Mouse (Mus musculus): Measurements from ENCODE around the gene Ssna1.
A peak's percentile ranks its signal among the peaks of the same experiment; 100 is the strongest.

Ssna1 gene

DNA sequence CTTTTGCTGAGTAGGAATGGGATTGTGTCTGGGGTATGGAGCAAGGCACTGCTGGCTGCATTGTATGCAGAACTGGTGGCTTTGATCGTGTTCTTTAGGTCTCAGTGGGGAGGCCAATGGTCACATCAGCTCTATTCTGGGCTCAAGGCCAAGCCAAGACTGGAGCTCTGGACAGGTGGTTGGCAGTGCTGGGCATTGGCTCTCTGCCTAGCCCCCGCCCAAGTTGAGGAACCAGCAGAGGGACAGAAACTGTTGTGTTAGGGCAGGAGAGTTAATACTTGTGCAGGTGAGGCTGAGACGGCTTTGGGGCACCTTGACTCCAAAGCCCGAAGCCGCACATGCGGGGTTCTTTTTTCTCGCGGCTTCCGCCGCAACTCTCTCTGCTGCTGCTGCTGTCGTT lies 17.4 kb upstream of the Ssna1 start, which contains the start of gene Lrrc26:
Gene Lrrc26 (plus strand): TSS at position 265 of the 400 bp plus-strand sequence.
- DNase-seq, result peak; percentile 44

- DNase-seq, result no peak
These were observed 16.6 kb upstream of the Ssna1 start for GRCm38 (mm10) chr2:25288734-25289345.

GRCm38 (mm10) chr2:25287927-25288649 lies 15.8 kb upstream of the Ssna1 start, which contains the start of gene Tmem210:
Gene Tmem210, plus strand, starts transcription at chr2:25288145.
- DNase-seq, result no peak

DNA sequence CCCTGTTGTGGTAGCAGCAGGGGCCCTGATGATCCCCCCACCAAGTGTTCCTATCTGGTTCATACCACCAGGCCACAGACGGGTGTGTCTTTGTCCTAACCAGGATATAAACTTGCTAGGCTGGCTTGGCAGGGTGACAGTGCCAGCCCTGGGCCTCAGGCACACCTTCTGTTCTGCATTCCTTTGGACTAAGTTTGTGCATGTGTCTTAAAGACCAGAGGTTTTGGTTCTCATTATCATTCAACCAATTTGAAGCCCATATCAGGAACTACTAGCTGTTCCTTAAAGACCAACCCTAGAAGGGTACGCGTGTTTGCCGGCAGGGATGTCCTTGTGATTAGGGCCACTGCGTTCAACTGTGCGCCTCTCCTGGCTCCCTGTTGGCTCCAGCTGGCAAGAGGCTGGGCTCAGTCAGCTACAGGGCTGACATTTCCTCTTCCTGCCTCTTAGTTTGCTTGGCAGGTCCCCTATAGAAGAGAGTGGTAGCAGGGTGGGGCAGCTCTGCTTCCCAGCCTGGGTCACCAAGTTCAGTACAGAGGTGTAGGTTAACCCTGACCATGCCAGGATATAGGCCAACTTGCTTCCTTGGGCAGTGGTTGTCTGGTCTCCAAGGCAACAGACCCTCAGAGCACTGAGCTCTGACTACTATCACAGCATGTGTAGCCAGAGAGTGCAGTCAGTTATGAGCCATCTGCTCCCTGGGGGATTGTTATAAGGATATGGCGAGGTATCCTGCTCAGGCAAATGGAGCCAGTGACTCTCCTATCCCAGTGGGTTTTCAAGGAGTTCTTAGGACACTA lies 14.8 kb upstream of the Ssna1 start:
- peak; percentile 58 for DNase-seq

GRCm38 (mm10) chr2:25286314-25286713 lies 14.1 kb upstream of the Ssna1 start:
- no peak for DNase-seq

DNA sequence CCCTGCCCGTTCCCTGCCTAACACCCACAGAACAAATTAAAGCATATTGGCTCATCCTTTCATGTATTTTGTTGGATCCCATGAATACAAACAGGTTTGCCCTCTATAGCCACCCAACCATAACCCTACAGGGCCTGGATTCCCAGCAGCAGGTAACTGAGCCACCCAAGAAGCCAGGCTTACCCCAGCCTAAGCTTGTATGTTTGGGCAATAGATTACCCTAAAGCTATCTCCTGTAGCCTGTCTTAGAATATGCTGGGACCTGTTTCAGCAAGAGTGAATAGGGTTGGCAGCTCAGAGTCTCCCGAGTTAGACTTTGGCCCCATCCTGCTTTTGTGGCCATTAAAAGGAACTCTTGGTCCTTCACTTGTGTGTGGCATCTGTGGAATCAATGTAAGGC lies 13.3 kb upstream of the Ssna1 start:
- no peak for DNase-seq

DNA sequence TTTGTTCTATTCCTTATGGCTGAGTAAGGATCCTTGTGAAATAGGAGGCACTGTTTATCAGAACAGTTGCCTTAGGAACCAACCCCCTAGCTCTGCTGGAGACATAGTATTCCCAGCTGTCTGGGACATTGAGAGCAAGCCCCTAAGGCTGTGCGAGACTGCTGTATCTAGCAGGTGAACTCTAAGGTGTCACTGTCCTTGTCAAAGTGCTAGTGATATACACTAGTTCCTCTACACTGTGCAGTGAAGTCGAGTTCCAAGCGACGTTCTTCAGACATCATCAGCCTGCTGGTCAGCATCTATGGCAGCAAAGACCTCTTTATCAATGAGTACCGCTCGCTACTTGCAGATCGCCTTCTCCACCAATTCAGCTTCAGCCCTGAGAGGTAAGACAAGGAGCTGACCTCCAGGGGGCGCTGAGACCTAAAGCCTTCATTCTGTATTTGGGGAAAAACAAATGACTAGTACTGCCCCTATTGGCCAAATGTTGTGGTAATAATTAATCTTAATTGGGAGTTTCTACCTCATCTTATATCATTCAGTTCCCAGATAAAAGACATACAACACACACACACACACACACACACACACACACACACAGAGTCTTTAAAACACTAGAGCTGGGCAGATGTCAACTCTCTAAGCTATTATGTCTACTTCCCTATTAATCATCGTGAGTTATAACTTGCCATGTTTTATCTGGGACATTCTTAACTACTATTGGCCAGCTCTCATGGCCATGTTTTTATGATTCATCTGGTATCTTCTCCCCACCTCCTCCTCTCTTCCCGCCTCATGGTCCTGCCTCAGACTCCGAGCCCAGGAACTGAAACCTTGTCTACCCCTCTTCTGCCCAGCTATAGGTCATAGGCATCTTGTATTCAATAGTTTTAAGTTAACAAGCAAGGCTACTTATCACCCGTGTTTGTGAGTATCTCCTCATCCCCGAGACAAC lies 7.0 kb upstream of the Ssna1 start:
- peak; percentile 91 for DNase-seq

DNA sequence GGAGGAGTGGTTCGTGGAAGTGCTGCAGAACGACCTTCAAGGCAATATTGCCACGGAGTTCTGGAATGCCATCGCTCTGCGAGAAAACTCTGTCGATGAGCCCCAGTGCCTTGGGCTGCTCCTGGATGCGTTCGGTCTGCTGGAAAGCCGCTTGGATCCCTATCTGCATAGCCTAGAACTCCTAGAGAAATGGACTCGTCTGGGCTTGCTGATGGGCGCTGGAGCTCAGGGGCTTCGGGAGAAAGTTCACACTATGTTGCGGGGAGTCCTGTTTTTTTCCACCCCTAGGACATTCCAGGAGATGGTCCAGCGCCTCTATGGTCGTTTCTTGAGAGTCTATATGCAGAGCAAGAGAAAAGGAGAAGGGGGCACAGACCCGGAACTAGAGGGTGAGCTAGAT lies 772 bp upstream of the Ssna1 start:
- no peak for DNase-seq

DNA sequence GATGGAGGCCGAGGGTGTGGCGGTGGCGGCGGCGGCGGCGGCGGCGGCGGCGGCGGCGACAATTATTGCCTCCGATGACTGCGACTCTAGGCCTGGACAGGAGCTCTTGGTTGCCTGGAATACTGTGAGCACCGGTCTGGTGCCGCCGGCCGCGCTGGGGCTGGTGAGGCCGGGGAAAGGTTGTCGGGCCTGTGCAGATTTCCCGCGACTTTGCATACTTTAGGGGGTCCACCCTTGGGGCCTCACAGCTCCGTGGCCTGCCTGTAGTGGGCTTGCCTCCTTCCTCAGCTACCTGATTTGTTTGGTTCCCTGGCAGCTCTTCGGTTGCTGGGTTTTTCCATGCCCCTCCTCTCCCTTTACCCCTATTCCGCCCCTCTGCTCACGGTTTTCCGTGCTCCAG lies 277 bp upstream of the Ssna1 start:
- no peak for DNase-seq

- DNase-seq, result no peak
These were observed 4.4 kb downstream of the Ssna1 start for GRCm38 (mm10) chr2:25267746-25268309.

DNA sequence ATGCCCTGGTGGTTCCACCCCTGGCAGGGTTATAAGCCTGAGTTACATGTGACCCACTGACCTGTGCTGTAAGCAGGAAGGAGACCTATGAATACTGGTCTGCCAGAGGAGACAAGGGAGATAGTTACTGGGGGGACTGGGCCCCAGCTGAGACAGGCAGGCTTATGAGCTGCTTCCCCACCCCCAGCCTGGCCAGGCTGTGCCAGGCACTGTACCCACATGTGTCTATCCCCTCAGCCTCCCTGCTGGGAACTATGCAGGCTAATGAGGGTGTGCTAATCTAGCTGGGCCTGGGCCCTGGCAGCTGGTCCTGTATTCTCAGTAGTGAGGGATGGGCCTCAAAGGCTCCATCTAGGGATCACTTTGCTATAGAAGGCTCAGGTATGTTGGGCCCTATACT lies 5.0 kb downstream of the Ssna1 start:
- no peak for DNase-seq

GRCm38 (mm10) chr2:25266720-25267119 lies 5.5 kb downstream of the Ssna1 start:
- peak; percentile 37 for DNase-seq

GRCm38 (mm10) chr2:25265897-25266656 lies 6.2 kb downstream of the Ssna1 start:
- DNase-seq, result no peak

GRCm38 (mm10) chr2:25264851-25265250 lies 7.4 kb downstream of the Ssna1 start:
- DNase-seq, result no peak

DNA sequence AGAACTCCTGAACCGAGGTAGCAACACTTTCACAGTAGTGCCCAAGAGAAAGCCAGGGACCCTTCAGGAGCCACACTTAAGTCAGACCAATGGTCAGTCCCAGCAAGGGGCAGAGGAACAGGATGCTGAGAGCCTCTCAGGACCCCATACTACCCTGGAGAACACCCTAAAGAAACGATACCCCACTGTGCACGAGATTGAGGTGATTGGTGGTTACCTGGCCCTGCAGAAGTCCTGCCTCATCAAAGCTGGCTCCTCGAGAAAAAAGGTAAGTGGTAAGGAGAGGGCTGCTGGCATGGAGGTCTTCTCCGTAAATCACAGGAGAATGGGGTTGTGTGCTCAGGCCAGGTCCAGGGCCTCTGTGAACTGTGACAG lies 8.0 kb downstream of the Ssna1 start:
- no peak for DNase-seq

DNA sequence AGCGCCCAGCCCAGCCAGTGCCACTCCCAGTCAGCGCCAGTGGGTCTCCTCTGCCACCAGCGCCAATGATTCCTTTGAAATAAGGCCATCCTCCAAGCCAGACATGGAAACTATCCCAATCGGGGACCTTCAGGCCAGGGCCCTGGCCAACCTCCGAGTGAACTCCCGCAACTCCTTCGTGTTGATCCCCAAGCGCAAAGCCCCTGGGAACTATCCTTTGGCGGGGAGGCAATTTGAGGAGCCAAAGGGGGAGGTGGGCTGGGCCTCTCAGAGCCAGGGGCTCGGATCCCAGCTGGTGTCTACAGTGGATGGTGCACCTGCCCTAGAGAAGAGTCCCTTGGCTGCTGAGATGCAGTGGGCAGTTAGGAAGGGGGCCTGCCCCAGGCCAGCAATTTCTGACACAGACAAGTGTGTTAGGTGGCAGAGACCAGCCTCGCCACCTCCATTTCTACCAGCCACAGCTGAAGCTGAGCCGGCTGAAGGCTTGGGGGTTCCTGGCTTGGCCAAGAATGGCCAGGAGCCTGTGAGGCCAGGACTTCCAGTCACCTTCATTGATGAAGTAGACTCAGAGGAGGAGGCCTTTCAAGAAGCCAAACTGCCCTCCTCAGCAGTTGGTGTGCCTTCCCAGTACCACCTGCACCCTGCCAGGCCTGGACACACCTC lies 8.5 kb downstream of the Ssna1 start:
- DNase-seq, result no peak

DNA sequence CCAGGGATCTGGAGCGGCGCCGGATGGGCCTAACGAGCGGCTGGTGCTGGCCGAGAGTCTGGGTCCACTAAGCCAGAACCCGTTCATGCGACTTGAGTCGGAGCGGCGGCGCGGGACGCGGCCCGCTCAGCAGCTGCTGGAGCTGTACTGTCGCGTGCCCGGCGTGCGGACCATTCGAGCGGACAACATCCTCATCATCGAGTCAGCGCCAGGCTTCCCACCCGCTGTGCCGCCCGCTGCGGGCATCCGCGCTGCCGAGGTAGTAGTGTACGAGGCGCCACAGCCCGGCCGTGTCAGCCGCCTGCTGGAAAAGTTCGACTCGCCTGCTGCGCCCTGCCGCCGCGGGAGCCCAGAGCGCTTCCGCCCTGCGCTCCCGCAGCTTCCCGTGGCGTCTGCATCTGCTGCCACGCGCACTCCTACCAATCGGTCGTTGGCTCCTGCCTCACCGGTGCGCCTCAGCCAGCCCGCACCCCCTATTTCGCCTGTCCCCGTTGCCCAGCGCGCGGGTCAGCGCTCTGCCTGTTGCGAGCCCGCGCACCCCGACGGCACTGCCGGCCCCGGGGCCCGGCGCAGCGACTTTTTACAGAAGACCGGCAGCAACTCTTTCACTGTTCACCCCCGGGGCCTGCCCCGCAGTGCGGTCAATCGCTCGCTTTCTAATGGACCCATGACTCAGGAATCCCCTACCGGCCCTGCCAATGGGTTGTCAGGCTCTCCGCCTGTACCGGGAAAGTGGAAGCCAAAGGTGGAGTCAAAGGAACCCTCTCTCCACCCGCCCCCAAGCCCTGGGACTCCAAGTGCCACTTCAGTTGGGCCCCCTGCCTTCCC lies 9.2 kb downstream of the Ssna1 start:
- peak; percentile 36 for DNase-seq

GRCm38 (mm10) chr2:25262291-25262767 lies 9.9 kb downstream of the Ssna1 start, which contains the start of gene Tprn:
Gene Tprn, plus strand, starts transcription at chr2:25262618.
- peak; percentile 95 for DNase-seq

GRCm38 (mm10) chr2:25261870-25262269 lies 10.4 kb downstream of the Ssna1 start:
- no peak for DNase-seq

DNA sequence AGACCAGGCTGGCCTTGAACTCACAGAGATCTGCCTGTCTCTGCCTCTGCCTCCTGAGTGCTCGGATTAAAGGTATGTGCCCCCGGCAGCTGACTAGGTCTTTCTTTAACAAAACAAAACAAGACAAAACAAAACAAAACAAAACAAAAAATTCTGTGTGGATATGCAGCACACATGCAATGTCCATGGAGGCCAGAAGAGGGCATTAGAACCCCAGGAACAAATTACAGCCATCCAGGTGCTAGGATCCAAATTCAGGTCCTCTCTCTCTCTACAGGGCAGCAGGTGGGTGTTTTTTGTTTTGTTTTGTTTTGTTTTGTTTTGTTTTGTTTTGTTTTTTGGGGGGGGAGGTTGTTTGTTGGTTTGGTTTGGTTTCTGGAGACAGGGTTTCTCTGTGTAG lies 13.4 kb downstream of the Ssna1 start:
- no peak for DNase-seq
